Mouse (Mus musculus): ENCODE measurements around the gene Ccnj. TPM values are rescaled to one million over a fixed set of nuclear protein-coding genes. Genes with fewer than 3 reads are reported as not detected.

The Ccnj gene
- polyA plus RNA-seq, 1 experiment from 2014 or later: 8.5 TPM

- no peak for ATAC-seq (replicated peaks; ENCODE audit: insufficient number of reproducible peaks, low FRiP score, low TSS enrichment)
- Histone ChIP-seq H3K9me3 (replicated peaks; ENCODE audit: control insufficient read depth, low read length) (no peaks in the 10 kb centered on the region), H3K36me3 (ENCODE audit: control insufficient read depth, insufficient read depth, low read length) (no peaks in the 10 kb centered on the region), H3K4me2 (no peak overlapping the region), H3K27ac (ENCODE audit: low read depth, low read length) (no peak overlapping the region), H3K9ac (ENCODE audit: low read depth, low read length) (no peak overlapping the region), H3K4me3 (ENCODE audit: low read depth, low read length) (no peak overlapping the region), H3K27me3 (ENCODE audit: control insufficient read depth, insufficient read depth, low read length) (peaks cover 6% of the 10 kb centered on the region), H3K4me1 (ENCODE audit: control insufficient read depth, insufficient read depth, low read length) (no peaks in the 10 kb centered on the region; the same call in 1 of the 2 replicates)
- WGBS (ENCODE audit: insufficient replicate concordance): 20% methylated on average over 5 of the region's 5 CpGs
Observed at GRCm38 (mm10) chr19:40868284-40868683, 37.2 kb downstream of the Ccnj start.

GRCm38 (mm10) chr19:40869425-40870105 is 38.5 kb downstream of the Ccnj start:
- Histone ChIP-seq H3K27ac (ENCODE audit: low read depth, low read length) (no peak overlapping the region), H3K36me3 (ENCODE audit: control insufficient read depth, insufficient read depth, low read length) (no peaks in the 10 kb centered on the region), H3K9me3 (replicated peaks; ENCODE audit: control insufficient read depth, low read length) (no peaks in the 10 kb centered on the region), H3K4me3 (ENCODE audit: low read depth, low read length) (no peak overlapping the region), H3K4me1 (ENCODE audit: control insufficient read depth, insufficient read depth, low read length) (no peaks in the 10 kb centered on the region; the same call in 1 of the 2 replicates), H3K27me3 (ENCODE audit: control insufficient read depth, insufficient read depth, low read length) (peaks cover 8% of the 10 kb centered on the region), H3K9ac (ENCODE audit: low read depth, low read length) (no peak overlapping the region), H3K4me2 (no peak overlapping the region)
- 81% methylated on average over 3 of the region's 3 CpGs for WGBS (ENCODE audit: insufficient replicate concordance)
- no peak for ATAC-seq (replicated peaks; ENCODE audit: insufficient number of reproducible peaks, low FRiP score, low TSS enrichment)

GRCm38 (mm10) chr19:40872955-40873665 is 42.0 kb downstream of the Ccnj start:
- Histone ChIP-seq H3K4me1 (ENCODE audit: control insufficient read depth, insufficient read depth, low read length) (no peaks in the 10 kb centered on the region; the same call in 1 of the 2 replicates), H3K27me3 (ENCODE audit: control insufficient read depth, insufficient read depth, low read length) (peaks cover 34% of the 10 kb centered on the region), H3K4me2 (peak overlapping the region; percentile 85), H3K27ac (ENCODE audit: low read depth, low read length) (peak overlapping the region; percentile 70), H3K9me3 (replicated peaks; ENCODE audit: control insufficient read depth, low read length) (no peaks in the 10 kb centered on the region), H3K4me3 (ENCODE audit: low read depth, low read length) (peak overlapping the region; percentile 61), H3K9ac (ENCODE audit: low read depth, low read length) (peak overlapping the region; percentile 74), H3K36me3 (ENCODE audit: control insufficient read depth, insufficient read depth, low read length) (no peaks in the 10 kb centered on the region)
- ATAC-seq (replicated peaks; ENCODE audit: insufficient number of reproducible peaks, low FRiP score, low TSS enrichment): peak; percentile 93
- 1% methylated on average over 51 of the region's 51 CpGs for WGBS (ENCODE audit: insufficient replicate concordance)

DNA sequence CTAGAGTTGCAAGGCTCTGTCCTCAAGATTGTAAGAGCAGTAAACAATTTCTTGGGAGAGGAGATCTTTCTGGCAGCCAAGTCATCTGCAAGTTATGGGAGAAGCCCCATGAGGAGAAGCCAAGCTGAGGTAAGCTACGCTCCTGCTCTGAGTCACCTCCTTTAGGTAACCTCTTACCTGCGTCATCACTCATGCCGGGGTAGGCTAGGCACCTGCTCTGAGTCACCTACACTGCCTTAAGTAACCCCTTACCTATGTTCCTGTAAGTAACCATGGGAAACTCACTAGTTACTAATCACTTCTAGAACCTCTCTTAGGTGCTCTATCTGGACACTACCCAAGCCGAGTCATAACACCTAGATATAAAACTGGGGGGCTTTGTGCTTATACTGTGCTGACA is 50.6 kb downstream of the Ccnj start:
- no peaks in the 10 kb centered on the region for H3K36me3 ChIP-seq (ENCODE audit: control insufficient read depth, insufficient read depth, low read length)
- H3K9ac ChIP-seq (ENCODE audit: low read depth, low read length): no peak overlapping the region
- no peak overlapping the region for H3K27ac ChIP-seq (ENCODE audit: low read depth, low read length)
- H3K27me3 ChIP-seq (ENCODE audit: control insufficient read depth, insufficient read depth, low read length): peaks cover 39% of the 10 kb centered on the region
- H3K9me3 ChIP-seq (replicated peaks; ENCODE audit: control insufficient read depth, low read length): no peaks in the 10 kb centered on the region
- ATAC-seq (replicated peaks; ENCODE audit: insufficient number of reproducible peaks, low FRiP score, low TSS enrichment): no peak
- no peaks in the 10 kb centered on the region for H3K4me1 ChIP-seq (ENCODE audit: control insufficient read depth, insufficient read depth, low read length)
- 83% methylated on average over 4 of the region's 4 CpGs for WGBS (ENCODE audit: insufficient replicate concordance)
- no peak overlapping the region for H3K4me3 ChIP-seq (ENCODE audit: low read depth, low read length)
- H3K4me2 ChIP-seq: no peak overlapping the region

DNA sequence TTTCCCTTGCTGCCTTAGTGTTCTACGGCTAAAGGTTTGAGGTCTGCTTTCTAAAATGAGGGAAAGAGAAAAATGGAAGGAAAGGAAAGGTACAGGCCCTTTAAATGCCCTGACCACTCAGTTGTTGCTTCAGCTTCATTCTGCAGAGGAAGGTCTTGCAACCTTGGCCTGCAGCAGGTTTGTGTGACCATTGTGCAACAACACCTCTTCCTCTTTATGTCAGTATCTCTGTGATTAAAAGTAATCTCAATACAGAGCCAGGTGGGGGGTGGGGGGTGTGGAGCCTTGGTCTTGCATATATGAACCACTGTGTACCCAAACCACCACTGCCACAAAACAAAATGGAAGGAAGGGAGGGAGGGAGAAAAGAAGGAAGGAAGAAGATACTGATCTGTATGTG is 57.8 kb downstream of the Ccnj start:
- H3K4me1 ChIP-seq (ENCODE audit: control insufficient read depth, insufficient read depth, low read length): no peaks in the 10 kb centered on the region
- no peaks in the 10 kb centered on the region for H3K36me3 ChIP-seq (ENCODE audit: control insufficient read depth, insufficient read depth, low read length)
- ATAC-seq (replicated peaks; ENCODE audit: insufficient number of reproducible peaks, low FRiP score, low TSS enrichment): no peak
- peaks cover under 1% of the 10 kb centered on the region; the same call in 1 of the 2 replicates for H3K9me3 ChIP-seq (replicated peaks; ENCODE audit: control insufficient read depth, low read length)
- no peak overlapping the region for H3K4me3 ChIP-seq (ENCODE audit: low read depth, low read length)
- H3K27me3 ChIP-seq (ENCODE audit: control insufficient read depth, insufficient read depth, low read length): peaks cover 22% of the 10 kb centered on the region
- H3K4me2 ChIP-seq: no peak overlapping the region
- H3K9ac ChIP-seq (ENCODE audit: low read depth, low read length): no peak overlapping the region
- 73% methylated on average over 1 of the region's 1 CpGs for WGBS (ENCODE audit: insufficient replicate concordance)
- no peak overlapping the region for H3K27ac ChIP-seq (ENCODE audit: low read depth, low read length)

DNA sequence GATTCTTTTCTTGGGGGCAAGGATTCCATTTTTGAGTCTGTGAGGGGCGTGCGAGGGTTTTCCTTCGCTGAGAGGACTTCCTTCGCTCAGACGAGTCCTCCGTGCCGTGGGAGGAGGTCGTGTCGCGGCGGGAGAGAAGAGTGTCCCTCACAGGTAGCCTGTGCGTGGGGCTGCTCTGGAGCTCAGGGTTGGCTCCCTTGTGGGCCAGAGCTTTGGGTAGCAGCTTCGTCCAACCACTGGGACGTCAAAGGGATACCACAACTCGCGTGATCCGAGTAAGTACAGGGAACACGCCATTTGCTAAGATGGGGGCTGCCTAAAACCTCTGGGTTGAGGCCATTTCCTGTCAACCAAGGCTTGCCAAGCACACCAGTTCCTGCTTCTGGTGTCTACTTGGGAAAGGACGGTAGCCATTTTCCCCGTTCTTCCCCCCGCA is 63.0 kb downstream of the Ccnj start:
- WGBS (ENCODE audit: insufficient replicate concordance): 40% methylated on average over 21 of the region's 21 CpGs
- Histone ChIP-seq H3K27me3 (ENCODE audit: control insufficient read depth, insufficient read depth, low read length) (peaks cover 6% of the 10 kb centered on the region), H3K9ac (ENCODE audit: low read depth, low read length) (peak overlapping the region; percentile 90), H3K36me3 (ENCODE audit: control insufficient read depth, insufficient read depth, low read length) (no peaks in the 10 kb centered on the region), H3K27ac (ENCODE audit: low read depth, low read length) (peak overlapping the region; percentile 94), H3K4me3 (ENCODE audit: low read depth, low read length) (peak overlapping the region; percentile 72), H3K9me3 (replicated peaks; ENCODE audit: control insufficient read depth, low read length) (peaks cover 3% of the 10 kb centered on the region; the same call in 1 of the 2 replicates), H3K4me2 (peak overlapping the region; percentile 78), H3K4me1 (ENCODE audit: control insufficient read depth, insufficient read depth, low read length) (no peaks in the 10 kb centered on the region)
- peak; percentile 42; the same call in 1 of the 2 replicates for ATAC-seq (replicated peaks; ENCODE audit: insufficient number of reproducible peaks, low FRiP score, low TSS enrichment)

GRCm38 (mm10) chr19:40894519-40895392 is 63.7 kb downstream of the Ccnj start, which contains the start of gene Zfp518a:
Gene Zfp518a, plus strand, starts transcription at chr19:40894705.
- H3K4me2 ChIP-seq: peak within 1 kb of the TSS; percentile 78
- no peaks in the 10 kb centered on the region for H3K36me3 ChIP-seq (ENCODE audit: control insufficient read depth, insufficient read depth, low read length)
- peaks cover 3% of the 10 kb centered on the region; the same call in 1 of the 2 replicates for H3K9me3 ChIP-seq (replicated peaks; ENCODE audit: control insufficient read depth, low read length)
- ATAC-seq (replicated peaks; ENCODE audit: insufficient number of reproducible peaks, low FRiP score, low TSS enrichment): peak; percentile 85
- H3K27ac ChIP-seq (ENCODE audit: low read depth, low read length): peak within 1 kb of the TSS; percentile 94
- H3K27me3 ChIP-seq (ENCODE audit: control insufficient read depth, insufficient read depth, low read length): peaks cover 6% of the 10 kb centered on the region
- no peaks in the 10 kb centered on the region for H3K4me1 ChIP-seq (ENCODE audit: control insufficient read depth, insufficient read depth, low read length)
- H3K4me3 ChIP-seq (ENCODE audit: low read depth, low read length): peak within 1 kb of the TSS; percentile 72
- under 1% methylated on average over 89 of the region's 89 CpGs for WGBS (ENCODE audit: insufficient replicate concordance)
- peak within 1 kb of the TSS; percentile 90 for H3K9ac ChIP-seq (ENCODE audit: low read depth, low read length)

GRCm38 (mm10) chr19:40895393-40895703 is 64.3 kb downstream of the Ccnj start:
- H3K9me3 ChIP-seq (replicated peaks; ENCODE audit: control insufficient read depth, low read length): peaks cover 3% of the 10 kb centered on the region; the same call in 1 of the 2 replicates
- H3K4me3 ChIP-seq (ENCODE audit: low read depth, low read length): peak overlapping the region; percentile 72
- H3K27me3 ChIP-seq (ENCODE audit: control insufficient read depth, insufficient read depth, low read length): peaks cover 6% of the 10 kb centered on the region
- peak overlapping the region; percentile 90 for H3K9ac ChIP-seq (ENCODE audit: low read depth, low read length)
- H3K27ac ChIP-seq (ENCODE audit: low read depth, low read length): peak overlapping the region; percentile 94; the same call in 1 of the 2 replicates
- H3K36me3 ChIP-seq (ENCODE audit: control insufficient read depth, insufficient read depth, low read length): no peaks in the 10 kb centered on the region
- H3K4me2 ChIP-seq: peak overlapping the region; percentile 78
- ATAC-seq (replicated peaks; ENCODE audit: insufficient number of reproducible peaks, low FRiP score, low TSS enrichment): no peak
- WGBS (ENCODE audit: insufficient replicate concordance): 2% methylated on average over 6 of the region's 6 CpGs
- H3K4me1 ChIP-seq (ENCODE audit: control insufficient read depth, insufficient read depth, low read length): no peaks in the 10 kb centered on the region
